Mouse (Mus musculus) kidney, adult 2 months (tissue): ENCODE data around the gene Map3k20. TPM values are rescaled to one million over a fixed set of nuclear protein-coding genes. Genes with fewer than 3 reads are reported as not detected.

Experiments used
- DNase-seq: peaks from one replicate; pipeline ENCODE4 v3.0.0; 2021
- H3K27ac ChIP-seq: fragments of 200-500 bp; 2 replicates; pipeline ENCODE4 v1.5.1; 2012; ENCODE audit warnings: low read depth, low read length, control low read depth, inconsistent platforms; ENCODE audit not compliant: insufficient read depth
- H3K27me3 ChIP-seq: fragments of 200-500 bp; replicated peaks from 2 replicates; pipeline ENCODE4 v1.6.1; 2012; ENCODE audit warnings: mild to moderate bottlenecking, moderate library complexity, low read length, inconsistent platforms; ENCODE audit not compliant: control insufficient read depth, insufficient read depth
- H3K36me3 ChIP-seq: fragments of 200-500 bp; 2 replicates; pipeline ENCODE4 v1.6.1; 2012; ENCODE audit warnings: mild to moderate bottlenecking, moderate library complexity, low read length, inconsistent platforms; ENCODE audit not compliant: control insufficient read depth, insufficient read depth
- H3K4me1 ChIP-seq: fragments of 200-500 bp; 2 replicates; pipeline ENCODE4 v1.6.1; 2011; ENCODE audit warnings: low read length; ENCODE audit not compliant: control insufficient read depth, insufficient read depth
- H3K4me3 ChIP-seq: fragments of 200-500 bp; 2 replicates; pipeline ENCODE4 v1.5.1; 2011; ENCODE audit warnings: mild to moderate bottlenecking, low read depth, low read length, control low read depth; ENCODE audit not compliant: insufficient read depth
- CTCF ChIP-seq: fragments of 200-500 bp; conservative IDR thresholded peaks from 2 replicates; pipeline ENCODE4 v1.5.1; 2011; ENCODE audit warnings: low read depth, mild to moderate bottlenecking, control low read depth, low read length, moderate library complexity, mixed read lengths; ENCODE audit not compliant: insufficient read depth, insufficient read length
- POLR2A ChIP-seq: fragments of 200-500 bp; IDR thresholded peaks from one replicate; pipeline ENCODE4 v1.6.1; 2011; ENCODE audit warnings: low read depth, low read length, control low read depth
- WGBS: fragments of 180-500 bp; shearing (Covaris S2); methylation state at CpG from one replicate; pipeline ENCODE4 v1.1.7; 2018; 5-methylcytosine and 5-hydroxymethylcytosine counted together
- polyA plus RNA-seq: library from polyadenylated mRNA; depleted of rRNA; stranded (reverse); fragments of >200 nt; gene quantifications from 2 replicates; pipeline ENCODE4 v1.2.3, GENCODE M21; 2012

Map3k20 gene
- polyA plus RNA-seq, 1 experiment: 8.3 TPM

DNA sequence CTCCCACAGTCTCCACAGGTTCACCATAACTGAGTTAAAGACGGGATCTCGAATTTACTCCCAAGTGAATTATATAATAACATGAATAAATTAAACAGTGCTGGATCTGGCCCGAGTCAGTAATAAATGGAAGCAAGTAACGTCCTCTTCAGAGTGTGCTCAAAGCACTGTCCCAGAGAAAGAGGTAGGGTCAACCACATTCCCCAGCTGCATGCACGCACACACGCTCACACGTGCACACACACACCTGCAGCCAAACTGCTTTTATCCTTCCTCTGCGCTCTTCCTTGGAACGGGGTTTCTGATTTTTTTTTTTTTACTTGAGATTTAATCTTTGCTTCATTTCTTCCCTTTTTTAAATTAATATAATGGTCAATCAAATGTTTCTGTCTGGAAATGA is 115.9 kb downstream of the Map3k20 start:
- no peak for DNase-seq
- no peak overlapping the region for H3K4me3 ChIP-seq
- H3K27ac ChIP-seq: no peak overlapping the region
- H3K36me3 ChIP-seq: no peaks in the 10 kb centered on the region
- 86% methylated on average over 9 of the region's 9 CpGs for WGBS
- no peaks in the 10 kb centered on the region for H3K27me3 ChIP-seq
- TF ChIP-seq POLR2A: no peak
- no peak for TF ChIP-seq CTCF
- H3K4me1 ChIP-seq: no peaks in the 10 kb centered on the region

DNA sequence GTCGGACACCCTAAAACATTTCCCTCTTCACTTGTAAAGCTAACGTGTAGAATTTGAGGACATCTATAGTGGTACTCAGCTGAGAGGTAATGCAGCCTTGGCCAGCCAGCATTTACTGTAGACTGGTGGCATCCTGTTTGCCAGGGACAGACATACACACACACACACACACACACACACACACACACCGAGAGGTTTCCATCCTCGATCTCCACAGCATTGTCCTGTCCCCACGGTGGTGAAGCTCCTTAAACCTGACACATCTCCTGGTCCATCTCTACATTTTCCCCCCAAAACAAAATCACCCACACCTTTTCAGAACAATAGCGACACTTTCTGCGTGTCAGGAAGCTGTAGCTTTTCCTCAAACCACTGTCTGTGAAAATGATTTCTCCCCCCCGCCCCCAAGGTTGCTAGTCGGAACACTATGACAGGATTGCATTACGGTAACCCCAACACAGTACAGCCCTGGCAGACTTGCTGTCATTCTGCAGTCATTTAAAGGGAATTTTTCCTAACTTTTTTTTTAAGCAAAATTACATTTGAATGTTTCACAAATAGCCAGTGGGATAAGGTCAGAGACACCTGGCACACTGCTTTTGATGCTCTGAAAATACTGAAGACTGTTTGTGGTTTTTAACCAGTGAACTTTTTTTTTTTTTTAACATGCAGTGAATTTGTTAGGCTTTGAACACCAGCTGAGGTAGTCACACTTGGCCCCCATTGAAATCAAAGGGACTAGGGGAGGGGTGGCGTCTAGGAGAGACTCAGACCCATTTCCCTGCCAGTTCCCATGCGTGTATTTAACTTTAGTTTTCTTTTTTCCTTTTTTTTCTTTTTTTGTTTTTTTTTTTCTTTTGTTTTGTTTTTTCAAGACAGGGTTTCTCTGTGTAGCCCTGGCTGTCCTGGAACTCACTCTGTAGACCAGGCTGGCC is 120.5 kb downstream of the Map3k20 start:
- Histone ChIP-seq H3K4me3 (no peak overlapping the region), H3K27ac (no peak overlapping the region), H3K36me3 (no peaks in the 10 kb centered on the region), H3K27me3 (no peaks in the 10 kb centered on the region), H3K4me1 (no peaks in the 10 kb centered on the region)
- WGBS: 86% methylated on average over 12 of the region's 12 CpGs
- TF ChIP-seq CTCF (no peak), POLR2A (no peak)
- DNase-seq: no peak

DNA sequence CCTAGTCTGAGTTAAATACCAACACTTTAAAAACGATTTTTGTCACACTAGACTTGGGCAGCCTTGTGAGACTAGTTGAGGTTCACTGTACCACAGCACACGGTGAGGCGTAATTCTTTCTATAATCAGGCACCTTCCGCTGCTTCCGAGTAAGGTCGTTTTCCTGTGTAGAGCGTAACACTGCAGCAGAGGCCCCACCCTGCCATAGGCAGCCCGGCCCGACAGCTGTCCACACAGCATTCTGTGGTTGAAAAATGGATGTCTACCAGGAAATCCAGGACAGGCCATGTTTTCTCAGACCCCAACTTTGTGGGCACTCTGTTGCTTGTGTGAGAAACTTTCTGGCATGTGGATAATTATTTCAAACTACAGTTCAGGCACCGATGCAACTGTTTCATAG is 121.3 kb downstream of the Map3k20 start:
- H3K4me1 ChIP-seq: no peaks in the 10 kb centered on the region

DNA sequence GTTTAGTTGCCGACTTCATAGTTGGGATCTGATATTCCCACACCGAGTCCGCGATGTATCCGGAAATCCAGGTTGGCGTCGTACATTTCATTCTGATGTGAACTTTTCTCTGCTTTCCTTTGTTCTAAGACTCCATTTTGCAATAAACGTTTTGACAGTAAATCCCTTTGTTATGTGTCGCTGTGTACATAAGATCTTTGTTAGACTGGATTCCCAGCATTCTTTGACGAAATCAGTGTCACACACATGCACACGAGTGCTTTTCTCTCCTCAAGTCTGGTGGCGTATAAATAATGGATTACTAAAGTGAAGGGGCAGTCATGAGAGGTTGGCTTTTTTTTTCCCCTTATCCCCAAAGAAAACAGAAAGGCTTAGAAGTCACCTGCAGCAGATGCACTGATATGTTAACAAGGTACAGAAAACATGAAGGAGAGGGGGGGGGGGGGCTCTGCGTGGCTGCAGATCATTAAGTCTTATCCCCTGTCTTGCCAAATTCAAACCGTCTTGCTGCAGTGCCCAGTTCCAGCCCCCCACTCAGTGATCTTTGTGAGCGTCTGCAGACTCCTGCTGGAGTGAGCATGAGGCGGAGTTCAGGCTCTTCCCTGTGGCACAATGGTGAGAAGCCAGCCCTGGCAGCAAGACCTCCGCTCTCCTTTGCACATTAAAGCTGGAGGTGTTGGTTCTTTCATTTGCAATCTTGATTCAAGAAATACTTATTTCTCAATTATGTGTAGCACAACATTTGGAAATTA is 122.1 kb downstream of the Map3k20 start:
- Histone ChIP-seq H3K27ac (no peak overlapping the region), H3K27me3 (no peaks in the 10 kb centered on the region), H3K4me1 (no peaks in the 10 kb centered on the region), H3K4me3 (no peak overlapping the region), H3K36me3 (no peaks in the 10 kb centered on the region)
- TF ChIP-seq POLR2A (no peak), CTCF (no peak)
- 82% methylated on average over 17 of the region's 17 CpGs for WGBS
- no peak for DNase-seq

More for the DNA sequence above, 121.3 kb downstream of the Map3k20 start:
- TF ChIP-seq CTCF: no peak
- no peak for TF ChIP-seq POLR2A
- Histone ChIP-seq H3K36me3 (no peaks in the 10 kb centered on the region), H3K27me3 (no peaks in the 10 kb centered on the region), H3K27ac (no peak overlapping the region), H3K4me3 (no peak overlapping the region)
- WGBS: 66% methylated on average over 10 of the region's 10 CpGs
- no peak for DNase-seq

DNA sequence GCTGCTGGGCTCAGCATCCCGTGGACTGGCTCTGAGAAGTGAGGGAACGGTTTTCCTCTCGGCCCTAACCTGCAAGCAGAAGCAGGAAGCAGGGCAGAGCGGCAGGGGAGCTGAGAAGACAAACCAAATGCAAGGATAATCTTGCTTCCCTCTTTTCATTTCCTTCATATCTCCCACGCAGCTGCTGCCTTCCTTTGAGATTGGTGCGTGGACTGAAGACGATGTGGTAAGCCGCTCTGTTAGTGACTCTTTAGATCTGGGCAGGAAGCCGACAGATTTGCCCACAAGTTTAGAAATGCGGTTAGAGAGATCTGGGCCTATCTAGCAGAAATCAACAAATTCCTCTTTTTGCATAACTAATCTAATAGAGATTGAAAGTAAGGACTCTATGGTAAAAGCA is 124.5 kb downstream of the Map3k20 start:
- 87% methylated on average over 10 of the region's 10 CpGs for WGBS
- no peak overlapping the region for H3K4me3 ChIP-seq
- no peaks in the 10 kb centered on the region for H3K4me1 ChIP-seq

GRCm38 (mm10) chr2:72412266-72412665 is 126.8 kb downstream of the Map3k20 start:
- H3K4me3 ChIP-seq: no peak overlapping the region
- no peaks in the 10 kb centered on the region for H3K4me1 ChIP-seq
- WGBS: 93% methylated on average over 4 of the region's 4 CpGs
- no peaks in the 10 kb centered on the region for H3K36me3 ChIP-seq
- H3K27ac ChIP-seq: no peak overlapping the region
- DNase-seq: no peak
- no peaks in the 10 kb centered on the region for H3K27me3 ChIP-seq
- TF ChIP-seq CTCF (no peak), POLR2A (no peak)

More for the DNA sequence above, 124.5 kb downstream of the Map3k20 start:
- Histone ChIP-seq H3K36me3 (no peaks in the 10 kb centered on the region), H3K27me3 (no peaks in the 10 kb centered on the region), H3K27ac (no peak overlapping the region)
- TF ChIP-seq CTCF (no peak), POLR2A (no peak)
- DNase-seq: no peak

DNA sequence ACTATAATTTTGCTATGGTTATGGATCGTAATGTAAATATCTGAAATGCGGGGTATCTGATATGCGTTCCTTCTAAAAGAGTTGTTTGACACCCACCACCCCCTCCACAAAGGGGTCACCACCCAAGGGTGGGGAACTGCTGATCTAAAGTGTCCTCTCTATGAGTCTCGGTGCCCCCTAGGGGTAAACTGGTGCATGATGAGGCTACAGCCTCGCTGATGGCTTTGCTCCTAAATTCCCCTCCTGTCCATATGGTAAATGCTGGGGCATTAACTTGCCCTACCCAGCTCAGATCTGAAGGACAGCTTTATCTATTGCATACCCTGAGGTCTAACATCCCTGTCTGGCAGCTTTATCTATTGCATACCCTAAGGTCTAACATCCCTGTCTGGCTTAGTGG is 130.0 kb downstream of the Map3k20 start:
- H3K27me3 ChIP-seq: no peaks in the 10 kb centered on the region
- H3K4me1 ChIP-seq: no peaks in the 10 kb centered on the region
- no peaks in the 10 kb centered on the region for H3K36me3 ChIP-seq
- no peak overlapping the region for H3K27ac ChIP-seq
- DNase-seq: no peak
- H3K4me3 ChIP-seq: no peak overlapping the region
- 97% methylated on average over 5 of the region's 5 CpGs for WGBS
- TF ChIP-seq CTCF (0 out of 2 replicates have a peak, but pooled peaks have one; percentile 17), POLR2A (no peak)
